Mouse (Mus musculus) testis, adult 2 months (tissue): ENCODE measurements at regions not wholly inside any gene's neighbourhood (a gene's known extent, or its start where the extent isn't known, plus 50 kb on each side); places are given as distances from the start of the nearest gene placed in this dataset.

Experiments
- H3K27ac ChIP-seq: fragments of 200-500 bp; 2 replicates; pipeline ENCODE4 v1.5.1; 2012; ENCODE audit warnings: low read depth, low read length; ENCODE audit not compliant: control insufficient read depth, insufficient read depth
- H3K27me3 ChIP-seq: fragments of 200-500 bp; 2 replicates; pipeline ENCODE4 v1.6.1; 2012; ENCODE audit warnings: mild to moderate bottlenecking, low read length, moderate library complexity; ENCODE audit not compliant: control insufficient read depth, insufficient read depth
- H3K36me3 ChIP-seq: fragments of 200-500 bp; 2 replicates; pipeline ENCODE4 v1.6.1; 2012; ENCODE audit warnings: mild to moderate bottlenecking, low read length; ENCODE audit not compliant: control insufficient read depth, insufficient read depth
- H3K4me1 ChIP-seq: fragments of 200-500 bp; 2 replicates; pipeline ENCODE4 v1.6.1; 2012; ENCODE audit warnings: low read length; ENCODE audit not compliant: control insufficient read depth, insufficient read depth
- H3K4me3 ChIP-seq: fragments of 200-500 bp; 2 replicates; pipeline ENCODE4 v1.5.1; 2012; ENCODE audit warnings: low read depth, mild to moderate bottlenecking, low read length, moderate library complexity, mixed read lengths; ENCODE audit not compliant: control insufficient read depth
- CTCF ChIP-seq: fragments of 200-500 bp; IDR thresholded peaks from 2 replicates; pipeline ENCODE4 v1.5.1; 2012; ENCODE audit warnings: low read depth, mild to moderate bottlenecking, inconsistent platforms, low read length, moderate library complexity; ENCODE audit not compliant: control insufficient read depth, insufficient read depth, insufficient replicate concordance
- POLR2A ChIP-seq: fragments of 200-500 bp; IDR thresholded peaks from 2 replicates; pipeline ENCODE4 v1.6.1; 2012; ENCODE audit warnings: low read depth, mild to moderate bottlenecking, inconsistent platforms, low read length, moderate library complexity; ENCODE audit not compliant: control insufficient read depth

DNA sequence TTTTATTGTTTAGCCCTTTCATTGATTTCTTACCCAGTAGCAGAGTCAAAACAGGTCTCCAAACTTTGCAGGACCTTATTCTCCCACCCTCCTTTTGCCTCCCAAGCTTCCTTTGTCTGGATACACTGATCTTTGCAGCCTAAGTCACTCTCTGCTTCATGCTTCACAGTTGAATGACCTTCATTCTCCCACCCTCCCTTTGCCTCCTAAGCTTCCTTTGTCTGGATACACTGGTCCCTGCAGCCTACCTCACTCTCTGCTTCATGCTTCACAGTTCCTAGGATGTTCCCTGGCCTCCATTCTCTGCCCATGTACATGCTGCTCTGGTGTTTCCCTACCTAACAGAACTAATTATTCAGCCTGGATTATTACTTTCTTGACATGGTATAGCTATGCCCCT, 61.0 kb upstream of the Gdi2 start:
- TF ChIP-seq CTCF, result no peak
- no peak for TF ChIP-seq POLR2A
- Histone ChIP-seq H3K4me3 (no peak overlapping the region), H3K36me3 (no peaks in the 10 kb centered on the region), H3K4me1 (peaks cover 6% of the 10 kb centered on the region), H3K27me3 (0 out of 2 replicates have a peak, but pooled peaks cover 2% of the 10 kb centered on the region), H3K27ac (no peak overlapping the region)

DNA sequence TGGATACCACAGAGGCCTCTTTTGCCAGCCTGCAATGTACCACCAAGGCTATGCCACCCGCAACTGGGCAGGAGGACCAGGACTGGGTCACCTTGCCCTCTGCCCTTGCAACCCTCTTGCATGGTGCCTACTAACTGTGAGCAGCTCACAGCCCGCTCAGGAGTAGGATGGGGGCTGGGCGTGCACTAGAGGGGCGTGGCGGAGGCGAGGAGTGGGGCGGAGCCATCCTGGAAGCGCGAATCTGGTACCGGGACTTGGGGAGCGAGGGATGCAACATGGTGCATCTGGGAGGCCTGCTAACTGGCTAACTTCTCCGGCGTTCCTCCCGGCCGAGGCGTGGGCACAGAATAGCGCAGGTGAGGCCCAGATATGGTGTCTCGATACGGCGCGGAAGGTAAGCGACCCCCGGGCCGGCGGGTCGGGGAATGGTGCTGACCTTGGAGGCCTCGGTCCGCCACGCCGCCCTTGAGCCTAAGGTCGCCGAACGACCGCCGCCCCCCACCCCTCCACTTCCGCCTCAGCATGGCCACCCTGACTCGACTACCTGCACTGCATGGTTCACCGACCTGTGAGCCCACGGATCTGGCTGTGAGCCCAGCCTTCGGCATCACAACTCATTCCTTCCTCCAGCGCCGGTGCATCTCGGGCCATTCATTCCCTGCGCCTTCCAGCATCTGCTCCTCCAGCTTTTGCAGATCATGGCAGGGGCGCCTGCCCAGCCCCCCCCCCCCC, 59.7 kb upstream of the Gdi2 start:
- peak overlapping the region; percentile 86 for H3K4me3 ChIP-seq
- 0 out of 2 replicates have a peak, but pooled peaks cover 2% of the 10 kb centered on the region for H3K27me3 ChIP-seq
- no peak overlapping the region for H3K27ac ChIP-seq
- no peaks in the 10 kb centered on the region for H3K36me3 ChIP-seq
- peaks cover 6% of the 10 kb centered on the region for H3K4me1 ChIP-seq
- no peak for TF ChIP-seq CTCF
- TF ChIP-seq POLR2A, result peak; percentile 22; the same call in 1 of the 2 replicates
